Mouse (Mus musculus) lung, postnatal 36 days (tissue): ENCODE data around the gene Taok2.

Source experiments
- DNase-seq: peaks from one replicate; pipeline ENCODE4 v3.0.0; 2022; ENCODE audit warnings: mixed read lengths

The Taok2 gene

DNA sequence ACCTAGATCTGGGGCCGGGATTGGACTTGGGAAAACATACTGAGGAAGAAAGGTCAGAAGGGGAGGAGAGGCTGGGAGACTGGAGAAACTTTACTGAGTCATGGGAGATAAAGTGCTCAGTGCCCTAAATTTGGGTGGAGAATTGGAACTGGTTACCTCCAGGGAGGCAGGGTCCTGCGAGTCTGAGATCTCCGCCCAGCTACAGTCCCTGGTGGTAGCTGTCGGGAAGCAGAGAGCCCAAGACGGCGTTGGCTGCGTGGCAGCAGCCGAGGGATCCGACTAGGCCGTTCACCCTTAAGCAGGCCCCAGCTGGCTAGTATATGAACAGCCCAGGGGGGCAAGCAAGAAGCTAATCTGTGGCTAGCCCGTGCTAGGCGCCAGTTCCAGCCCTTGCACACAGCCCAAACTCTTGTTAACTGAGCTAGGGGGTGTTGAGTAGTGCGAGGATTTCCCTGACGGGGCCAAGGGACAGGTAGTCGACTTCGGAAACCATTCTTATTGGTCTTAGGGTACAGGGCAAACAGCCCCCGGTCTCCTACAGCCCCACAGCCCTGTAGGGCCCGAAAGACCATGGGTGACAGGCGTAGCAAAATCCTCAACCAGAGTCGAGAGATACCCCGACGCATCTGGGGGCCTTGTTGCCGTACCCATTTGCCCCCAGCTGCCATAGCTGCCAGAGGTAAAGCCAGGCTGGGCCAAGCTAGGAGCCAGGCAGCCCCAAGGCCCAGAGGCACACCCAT lies 14.6 kb downstream of the Taok2 start:
- DNase-seq, result no peak

DNA sequence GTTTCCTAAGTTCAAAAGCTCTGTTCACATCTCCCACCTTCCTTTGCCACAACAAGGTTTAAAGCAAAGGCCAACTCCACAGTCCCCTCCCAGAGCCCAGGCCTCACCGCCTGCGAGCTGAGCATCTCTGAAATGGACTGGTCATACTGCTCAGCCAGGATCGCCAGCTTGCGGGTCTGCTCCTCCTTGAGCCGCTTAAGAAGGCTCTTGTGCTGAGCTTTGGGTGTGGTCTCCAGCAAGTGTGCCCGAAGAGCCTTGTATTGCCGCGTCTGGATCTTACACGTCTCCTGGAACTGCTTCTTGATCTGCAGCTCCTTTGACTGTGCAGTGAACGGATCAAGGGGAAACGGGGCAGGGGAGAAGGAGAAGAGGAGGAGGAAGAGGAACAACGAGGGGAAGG lies 16.5 kb downstream of the Taok2 start:
- DNase-seq, result peak; percentile 48

DNA sequence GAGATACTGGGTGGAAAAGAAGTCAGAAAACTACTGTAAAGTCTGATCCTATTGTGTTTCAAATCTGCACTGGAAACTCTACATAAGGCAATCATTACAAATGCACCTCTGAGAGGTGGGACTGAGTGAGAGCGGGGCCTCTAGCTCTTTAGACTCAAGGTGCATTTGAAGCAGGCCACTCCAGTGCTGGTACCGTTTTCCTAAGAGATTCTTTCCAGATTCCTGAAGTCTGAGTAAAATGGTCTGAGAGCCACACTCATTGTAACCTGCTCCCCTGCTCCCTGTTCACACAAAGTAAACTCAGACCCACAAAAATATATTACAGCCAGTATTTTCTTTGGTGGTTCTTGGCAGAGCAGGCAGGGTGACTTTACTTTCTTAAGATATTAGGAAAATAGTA lies 17.0 kb downstream of the Taok2 start:
- DNase-seq, result peak; percentile 42

GRCm38 (mm10) chr7:126863791-126864190 lies 20.7 kb downstream of the Taok2 start:
- no peak for DNase-seq

DNA sequence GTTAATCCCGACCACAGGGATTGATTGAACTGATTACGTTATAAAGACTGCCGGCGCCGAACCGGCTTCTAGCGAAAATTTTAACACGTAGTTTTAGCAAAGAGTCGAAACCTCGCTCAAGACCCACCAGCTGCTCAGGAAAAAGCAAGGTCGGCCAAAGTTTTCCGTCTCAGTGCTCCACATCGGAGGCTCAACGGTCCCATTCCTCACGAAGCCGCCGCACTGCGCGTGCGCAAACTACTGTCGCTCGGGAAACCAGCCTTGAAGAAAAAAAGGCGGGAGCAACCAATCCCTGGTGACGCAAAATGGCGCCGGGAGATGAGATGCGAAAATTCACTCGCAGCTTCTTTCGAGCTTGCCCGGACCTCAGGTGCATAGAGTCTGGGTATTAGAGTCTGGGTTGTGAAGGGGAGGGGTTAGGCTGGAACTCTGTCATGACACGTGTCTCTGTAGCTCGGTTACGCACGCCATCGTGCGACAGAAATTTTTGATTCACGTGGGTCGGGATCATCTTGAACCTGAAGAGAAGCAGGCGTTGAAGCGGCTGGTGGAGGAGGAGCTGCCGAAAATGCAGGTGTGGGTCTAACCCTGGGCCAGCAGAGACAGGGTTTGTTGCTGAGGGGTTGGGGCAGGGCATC lies 22.2 kb downstream of the Taok2 start, which contains the start of gene Ino80e:
TSS of gene Ino80e (minus strand) at position 231 of the 638 bp plus-strand sequence.
- peak; percentile 97 for DNase-seq

- peak; percentile 98 for DNase-seq
These were observed 22.9 kb downstream of the Taok2 start, which contains the start of gene Hirip3 for GRCm38 (mm10) chr7:126861429-126862130. Gene Hirip3 (plus strand): TSS chr7:126861972.

GRCm38 (mm10) chr7:126860987-126861386 lies 23.5 kb downstream of the Taok2 start:
- no peak for DNase-seq

- DNase-seq, result peak; percentile 60
These were observed 27.6 kb downstream of the Taok2 start for GRCm38 (mm10) chr7:126856741-126857420.

GRCm38 (mm10) chr7:126855641-126856040 lies 28.9 kb downstream of the Taok2 start:
- DNase-seq, result no peak

- DNase-seq, result peak; percentile 33
These were observed 31.0 kb downstream of the Taok2 start for GRCm38 (mm10) chr7:126853454-126853853.

DNA sequence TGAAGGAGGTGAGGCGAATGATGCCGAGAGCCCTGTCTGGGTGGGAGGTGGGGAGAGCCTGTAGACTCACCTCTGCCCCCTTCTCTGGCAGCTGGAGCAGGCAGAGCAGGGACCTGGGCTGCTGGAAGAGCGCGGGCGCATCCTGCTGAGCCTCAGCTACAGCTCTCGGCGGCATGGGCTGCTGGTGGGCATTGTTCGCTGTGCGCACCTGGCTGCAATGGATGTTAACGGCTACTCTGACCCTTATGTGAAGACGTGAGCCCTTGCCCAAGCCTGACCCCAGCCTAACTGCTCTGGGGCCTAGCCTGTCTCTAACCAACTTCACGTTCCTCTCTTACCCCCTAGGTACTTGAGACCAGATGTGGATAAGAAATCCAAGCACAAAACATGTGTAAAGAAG lies 33.3 kb downstream of the Taok2 start:
- DNase-seq, result no peak

- DNase-seq, result no peak
These were observed 34.3 kb downstream of the Taok2 start for GRCm38 (mm10) chr7:126850161-126850560.

GRCm38 (mm10) chr7:126848794-126849193 lies 35.7 kb downstream of the Taok2 start:
- no peak for DNase-seq

GRCm38 (mm10) chr7:126847421-126848398 lies 36.8 kb downstream of the Taok2 start:
- DNase-seq, result no peak

DNA sequence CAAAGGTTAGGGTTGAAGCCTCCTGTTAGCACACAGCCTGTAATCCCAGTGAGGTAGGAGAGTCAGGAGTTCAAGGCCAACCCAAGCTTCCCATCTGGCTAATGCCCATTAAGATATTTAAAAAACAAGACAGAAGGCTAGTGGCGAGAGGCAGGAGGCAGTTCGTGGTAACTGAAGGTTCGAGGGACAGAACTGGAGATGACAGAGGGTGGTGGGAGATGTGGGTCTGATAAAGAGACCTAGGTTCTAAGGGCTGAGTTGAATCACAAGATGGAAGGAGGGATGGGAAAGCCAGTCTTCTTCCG lies 37.4 kb downstream of the Taok2 start, which contains the start of gene Doc2a:
TSS of gene Doc2a (plus strand) at position 301 of the 305 bp plus-strand sequence.
- no peak for DNase-seq

GRCm38 (mm10) chr7:126845516-126845915 lies 39.0 kb downstream of the Taok2 start:
- no peak for DNase-seq

DNA sequence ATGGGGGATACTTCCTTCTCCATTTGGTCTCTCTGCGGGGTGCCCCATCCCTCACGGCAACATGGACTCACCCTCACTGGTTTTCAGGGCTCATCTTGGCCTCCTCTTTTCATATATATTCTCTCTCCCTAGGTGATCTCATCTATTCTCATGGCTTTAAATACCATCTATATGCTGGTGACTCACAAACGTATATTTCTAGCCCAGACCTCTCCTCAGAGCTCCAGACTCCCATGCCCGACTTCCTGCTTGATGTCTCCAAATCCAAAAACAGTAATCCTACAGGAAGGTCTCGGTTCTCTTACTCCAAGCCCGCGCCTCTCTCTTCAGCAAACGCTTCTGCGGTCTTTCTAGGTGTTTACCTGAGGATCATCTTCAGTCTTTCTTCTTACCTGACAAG lies 41.2 kb downstream of the Taok2 start:
- no peak for DNase-seq

GRCm38 (mm10) chr7:126833294-126833693 lies 51.2 kb downstream of the Taok2 start:
- DNase-seq, result no peak

GRCm38 (mm10) chr7:126832036-126832598 lies 52.4 kb downstream of the Taok2 start:
- peak; percentile 91 for DNase-seq

GRCm38 (mm10) chr7:126831539-126831938 lies 53.0 kb downstream of the Taok2 start, which contains the start of gene 4930451I11Rik:
Gene 4930451I11Rik (minus strand): TSS chr7:126831639.
- no peak for DNase-seq

- no peak for DNase-seq
These were observed 58.6 kb downstream of the Taok2 start for GRCm38 (mm10) chr7:126825952-126826351.
